Mouse (Mus musculus) midbrain, embryonic 12.5 days (tissue): ENCODE data around the gene Evi5. TPM values are rescaled to one million over a fixed set of nuclear protein-coding genes. Genes with fewer than 3 reads are reported as not detected.
"Not testable (repeated sequence)": the region's sequence is repeated elsewhere in the genome, so short reads cannot be mapped to it uniquely, and the experiment has no call there.

Experiments used
- ATAC-seq: fragments of 200-750 bp; cut with Nextera tagmentation; 2 replicates; pipeline ENCODE4 v1.8.0; 2017; ENCODE audit warnings: low read depth, moderate TSS enrichment, moderate library complexity; ENCODE audit not compliant: low FRiP score
- H3K27ac ChIP-seq: fragments of 300-500 bp; sonication (generic); replicated peaks from 2 replicates; pipeline ENCODE4 v1.5.1; 2016; ENCODE audit warnings: mild to moderate bottlenecking
- H3K27me3 ChIP-seq: fragments of 300-500 bp; sonication (generic); 2 replicates; pipeline ENCODE4 v1.6.1; 2016; ENCODE audit warnings: mild to moderate bottlenecking
- H3K36me3 ChIP-seq: fragments of 300-500 bp; sonication (generic); 2 replicates; pipeline ENCODE4 v1.6.1; 2016
- H3K4me1 ChIP-seq: fragments of 300-500 bp; sonication (generic); 2 replicates; pipeline ENCODE4 v1.6.1; 2016
- H3K4me2 ChIP-seq: fragments of 300-500 bp; sonication (generic); replicated peaks from 2 replicates; pipeline ENCODE4 v1.6.1; 2016; ENCODE audit warnings: mild to moderate bottlenecking, moderate library complexity
- H3K4me3 ChIP-seq: fragments of 300-500 bp; sonication (generic); 2 replicates; pipeline ENCODE4 v1.5.1; 2016; ENCODE audit warnings: mild to moderate bottlenecking
- H3K9ac ChIP-seq: fragments of 300-500 bp; sonication (generic); replicated peaks from 2 replicates; pipeline ENCODE4 v1.6.1; 2016; ENCODE audit warnings: mild to moderate bottlenecking, moderate library complexity
- H3K9me3 ChIP-seq: fragments of 300-500 bp; sonication (generic); 2 replicates; pipeline ENCODE4 v1.6.1; 2016; ENCODE audit warnings: mild to moderate bottlenecking
- WGBS: fragments of 180-500 bp; shearing (Covaris S2); methylation state at CpG from one replicate; pipeline ENCODE4 v1.1.7; 2016; 5-methylcytosine and 5-hydroxymethylcytosine counted together
- polyA plus RNA-seq: library from polyadenylated mRNA; unstranded; fragments of >200 nt; fragmentation: Nextera tagmentation; extraction: Ambion mirVana; gene quantifications from 2 replicates; pipeline ENCODE4 v1.2.1, GENCODE M21; 2016

Evi5 gene
- polyA plus RNA-seq, 1 experiment from 2014 or later, result 51.5 TPM

DNA sequence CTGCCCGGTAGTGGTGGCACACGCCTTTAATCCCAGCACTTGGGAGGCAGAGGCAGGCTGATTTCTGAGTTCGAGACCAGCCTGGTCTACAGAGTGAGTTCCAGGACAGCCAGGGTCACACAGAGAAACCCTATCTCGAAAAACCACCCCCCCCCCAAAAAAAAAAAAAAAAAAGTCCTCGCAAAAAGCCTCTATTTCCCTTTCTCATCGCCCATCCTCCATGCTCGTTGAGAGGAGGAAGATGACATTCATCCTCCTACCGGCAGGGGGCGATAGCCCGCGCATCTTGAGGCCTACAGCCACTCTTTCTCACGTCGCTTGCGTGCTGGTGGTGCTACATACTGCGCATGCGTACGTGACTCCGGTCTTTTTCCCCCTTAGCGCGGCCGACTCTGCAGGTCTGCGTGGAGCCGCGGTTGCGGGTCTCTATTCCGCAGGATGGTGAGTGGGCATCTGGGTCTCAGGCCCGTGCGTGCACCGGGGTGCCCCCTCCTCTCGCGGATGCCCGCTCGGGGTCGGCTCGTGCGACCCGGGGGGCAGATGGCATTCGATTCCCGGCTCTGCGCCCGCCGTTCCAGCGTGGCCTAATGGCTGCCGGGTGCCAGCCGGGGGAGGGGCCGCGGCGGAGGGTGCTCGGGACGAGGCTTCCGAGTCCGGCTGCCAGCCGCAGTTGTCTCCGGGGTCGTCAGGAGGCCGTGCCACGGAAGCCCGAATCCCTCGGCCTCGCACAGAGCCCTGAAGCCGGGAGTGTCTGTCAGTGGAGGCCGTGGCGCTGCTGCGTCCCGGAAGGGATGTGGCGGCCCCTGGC, 25.5 kb upstream of the Evi5 start, which contains the start of gene Rpl5:
TSS of gene Rpl5 (plus strand) at position 297 of the 808 bp plus-strand sequence.
- ATAC-seq, result peak; percentile 96
- peak within 1 kb of the TSS; percentile 99 for H3K4me3 ChIP-seq
- peaks cover 32% of the 10 kb centered on the region for H3K36me3 ChIP-seq
- H3K27ac ChIP-seq, result peak within 1 kb of the TSS; percentile 89
- 3% methylated on average over 66 of the region's 66 CpGs for WGBS
- no peaks in the 10 kb centered on the region for H3K9me3 ChIP-seq
- 0 out of 2 replicates have a peak, but pooled peaks cover 3% of the 10 kb centered on the region for H3K27me3 ChIP-seq
- peaks cover 16% of the 10 kb centered on the region for H3K4me1 ChIP-seq
- peak within 1 kb of the TSS; percentile 85 for H3K4me2 ChIP-seq
- H3K9ac ChIP-seq, result peak within 1 kb of the TSS; percentile 99

DNA sequence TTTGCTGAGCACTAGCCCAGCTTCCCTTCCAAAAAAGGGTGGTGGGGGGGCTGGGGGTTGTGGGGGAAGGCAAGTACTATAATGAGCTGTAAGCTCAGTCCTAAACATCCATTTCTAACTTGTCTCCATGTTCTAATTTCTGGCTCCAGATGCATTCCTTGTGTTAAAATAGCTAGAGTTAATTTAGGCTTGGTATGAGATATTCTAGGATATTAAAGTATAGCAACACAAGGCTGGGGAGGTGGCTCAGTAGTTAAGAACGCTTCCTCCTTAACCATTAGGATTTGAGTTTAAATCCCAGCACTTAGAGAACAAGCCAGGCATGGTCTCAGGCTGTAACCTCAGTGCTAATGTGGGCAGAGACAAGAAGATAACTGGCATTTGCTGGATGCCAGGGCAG, 21.4 kb upstream of the Evi5 start:
- 72% methylated on average over 1 of the region's 1 CpGs for WGBS
- no peak overlapping the region for H3K4me2 ChIP-seq
- H3K27me3 ChIP-seq, result 0 out of 2 replicates have a peak, but pooled peaks cover 3% of the 10 kb centered on the region
- no peaks in the 10 kb centered on the region for H3K36me3 ChIP-seq
- no peak overlapping the region for H3K27ac ChIP-seq
- H3K4me3 ChIP-seq, result no peak overlapping the region
- no peak for ATAC-seq
- no peak overlapping the region for H3K9ac ChIP-seq
- H3K9me3 ChIP-seq, result no peaks in the 10 kb centered on the region
- H3K4me1 ChIP-seq, result peaks cover under 1% of the 10 kb centered on the region; the same call in 1 of the 2 replicates

DNA sequence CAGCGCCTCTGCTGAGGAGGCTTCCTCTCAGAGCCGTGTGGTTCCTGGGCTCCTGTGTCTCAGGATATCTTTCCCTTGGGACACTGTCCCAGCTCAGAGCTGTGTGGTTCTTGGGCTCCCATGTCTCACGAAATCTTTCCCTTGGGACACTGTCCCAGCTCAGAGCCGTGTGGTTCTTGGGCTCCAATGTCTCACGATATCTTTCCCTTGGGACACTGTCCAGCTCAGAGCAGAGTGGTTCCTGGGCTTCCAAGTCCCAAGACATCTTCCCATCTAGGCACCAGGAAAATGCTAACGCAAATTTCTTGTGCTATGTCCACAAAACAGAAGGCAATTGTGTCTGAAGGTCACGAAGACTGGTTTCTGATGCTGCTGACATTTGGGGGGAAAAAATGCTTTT, 19.8 kb upstream of the Evi5 start:
- no peak overlapping the region for H3K9ac ChIP-seq
- ATAC-seq, result no peak
- H3K4me3 ChIP-seq, result no peak overlapping the region
- no peaks in the 10 kb centered on the region for H3K36me3 ChIP-seq
- 72% methylated on average over 7 of the region's 7 CpGs for WGBS
- H3K4me2 ChIP-seq, result no peak overlapping the region
- H3K9me3 ChIP-seq, result no peaks in the 10 kb centered on the region
- 0 out of 2 replicates have a peak, but pooled peaks cover 3% of the 10 kb centered on the region for H3K27me3 ChIP-seq
- no peaks in the 10 kb centered on the region for H3K4me1 ChIP-seq
- no peak overlapping the region for H3K27ac ChIP-seq

DNA sequence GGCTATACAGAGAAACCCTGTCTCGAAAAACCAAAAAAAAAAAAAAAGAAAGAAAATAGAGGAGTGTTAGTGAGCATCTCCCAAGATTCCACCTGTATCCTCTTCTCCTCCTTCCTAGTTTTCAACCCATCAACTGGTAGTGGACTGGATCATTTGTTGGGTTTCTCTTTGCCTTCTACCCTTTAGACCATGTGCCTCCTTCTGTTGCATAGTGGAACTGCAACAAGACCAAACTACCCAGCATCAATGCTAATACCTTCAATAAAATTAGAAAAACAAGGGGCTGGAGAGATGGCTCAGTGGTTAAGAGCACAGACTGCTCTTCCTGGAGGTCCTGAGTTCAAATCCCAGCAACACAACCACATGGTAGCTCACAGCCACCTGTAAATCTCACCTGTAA, 16.6 kb upstream of the Evi5 start:
- not testable (repeated sequence) for H3K9ac ChIP-seq, H3K9me3 ChIP-seq, H3K27ac ChIP-seq, H3K27me3 ChIP-seq, H3K4me2 ChIP-seq, H3K36me3 ChIP-seq, H3K4me3 ChIP-seq, ATAC-seq, H3K4me1 ChIP-seq
- WGBS, result no CpG with 5 or more reads among the region's 1 CpGs

DNA sequence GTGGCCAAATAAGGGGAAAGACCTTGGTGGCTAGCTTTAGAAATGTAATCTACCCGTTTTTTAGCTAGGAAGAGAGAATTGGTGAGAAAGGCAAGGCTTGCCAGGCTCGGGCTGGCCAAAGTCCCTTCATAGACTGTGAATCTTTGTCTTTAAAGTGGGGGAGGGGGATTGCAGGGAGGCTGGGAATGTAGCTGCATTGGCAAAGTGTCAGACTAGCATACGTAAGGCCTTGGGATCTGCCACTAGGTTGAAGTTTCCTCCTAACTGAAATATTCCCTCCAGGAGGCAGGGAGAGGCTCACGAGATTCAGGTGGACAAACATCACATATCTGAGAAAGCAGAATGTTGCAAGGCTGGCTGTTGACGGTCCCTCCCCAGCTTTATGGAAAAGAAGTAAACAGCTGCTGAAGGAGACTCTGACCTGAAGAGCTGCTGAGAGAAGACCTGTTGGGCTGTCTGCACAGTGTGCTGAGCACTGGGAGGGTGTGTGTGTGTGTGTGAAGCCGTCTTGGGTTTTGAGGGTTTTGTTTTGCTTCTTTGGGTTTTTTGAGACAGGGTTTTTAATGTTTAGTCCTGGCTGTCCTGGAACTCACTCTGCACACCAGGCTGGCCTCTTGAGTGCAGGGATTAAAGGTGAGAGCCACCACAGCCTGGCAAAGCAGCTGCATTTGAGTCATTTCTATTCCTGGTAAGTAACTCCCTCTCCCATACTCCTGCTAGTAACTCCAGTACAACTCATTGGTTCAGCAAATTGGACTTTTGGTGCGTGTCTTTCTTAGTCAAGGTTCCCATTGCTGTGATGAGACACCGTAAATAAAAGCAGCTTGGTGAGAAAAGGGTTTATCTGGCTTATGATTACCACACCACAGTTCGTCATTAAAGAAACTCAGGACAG, 15.3 kb upstream of the Evi5 start:
- Histone ChIP-seq H3K27me3 (no peaks in the 10 kb centered on the region), H3K27ac (no peak overlapping the region), H3K4me2 (no peak overlapping the region), H3K9me3 (no peaks in the 10 kb centered on the region), H3K36me3 (no peaks in the 10 kb centered on the region), H3K4me3 (no peak overlapping the region), H3K4me1 (no peaks in the 10 kb centered on the region), H3K9ac (no peak overlapping the region)
- no peak for ATAC-seq
- 65% methylated on average over 9 of the region's 9 CpGs for WGBS

DNA sequence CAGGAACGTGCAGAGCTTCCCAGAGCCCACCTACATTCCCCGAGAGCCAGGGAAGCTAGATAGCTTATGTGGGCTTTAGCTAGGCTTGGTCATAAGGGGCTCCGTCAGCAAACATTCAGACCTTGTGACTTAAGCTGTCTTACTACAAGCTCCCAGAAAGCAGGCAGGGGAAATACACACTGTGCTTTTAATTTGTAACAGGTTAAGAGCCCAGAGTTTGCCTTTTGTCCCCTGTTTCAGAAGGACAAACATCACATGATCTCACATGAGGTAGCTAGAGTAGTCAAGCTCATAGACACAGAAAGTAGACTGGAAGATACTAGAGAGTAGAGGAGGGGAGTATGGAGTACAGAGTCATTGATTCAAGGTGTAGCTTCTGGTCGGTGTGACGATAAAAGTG, 5.8 kb upstream of the Evi5 start:
- ATAC-seq, result no peak
- no peak overlapping the region for H3K27ac ChIP-seq
- no peak overlapping the region for H3K4me2 ChIP-seq
- no peak overlapping the region for H3K9ac ChIP-seq
- no peaks in the 10 kb centered on the region for H3K9me3 ChIP-seq
- no peaks in the 10 kb centered on the region for H3K4me1 ChIP-seq
- H3K27me3 ChIP-seq, result no peaks in the 10 kb centered on the region
- no peaks in the 10 kb centered on the region for H3K36me3 ChIP-seq
- no peak overlapping the region for H3K4me3 ChIP-seq
- 80% methylated on average over 5 of the region's 5 CpGs for WGBS

DNA sequence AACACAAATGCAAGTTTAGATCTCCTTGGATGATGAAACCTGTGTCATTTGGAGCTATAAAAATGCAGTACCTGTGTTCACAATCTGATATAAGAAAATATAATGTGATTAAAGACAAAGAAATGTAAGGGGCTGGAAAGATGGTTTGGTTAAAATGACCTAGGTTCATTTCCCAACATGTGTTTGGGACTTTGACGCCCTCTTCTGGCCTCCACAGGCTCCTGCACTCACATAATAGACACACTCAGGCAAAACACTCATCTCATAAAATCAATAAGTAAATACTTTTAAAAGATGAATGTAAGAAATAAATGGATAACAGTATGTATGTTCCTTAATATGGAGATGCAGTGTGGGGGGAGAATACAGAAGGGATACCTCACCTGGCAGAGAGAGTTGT, 2.1 kb upstream of the Evi5 start:
- H3K9me3 ChIP-seq, result no peaks in the 10 kb centered on the region
- no peak overlapping the region for H3K27ac ChIP-seq
- H3K4me1 ChIP-seq, result no peaks in the 10 kb centered on the region
- H3K9ac ChIP-seq, result no peak overlapping the region
- H3K4me3 ChIP-seq, result no peak overlapping the region
- no peak for ATAC-seq
- 83% methylated on average over 1 of the region's 1 CpGs for WGBS
- no peaks in the 10 kb centered on the region for H3K36me3 ChIP-seq
- no peaks in the 10 kb centered on the region for H3K27me3 ChIP-seq
- no peak overlapping the region for H3K4me2 ChIP-seq

DNA sequence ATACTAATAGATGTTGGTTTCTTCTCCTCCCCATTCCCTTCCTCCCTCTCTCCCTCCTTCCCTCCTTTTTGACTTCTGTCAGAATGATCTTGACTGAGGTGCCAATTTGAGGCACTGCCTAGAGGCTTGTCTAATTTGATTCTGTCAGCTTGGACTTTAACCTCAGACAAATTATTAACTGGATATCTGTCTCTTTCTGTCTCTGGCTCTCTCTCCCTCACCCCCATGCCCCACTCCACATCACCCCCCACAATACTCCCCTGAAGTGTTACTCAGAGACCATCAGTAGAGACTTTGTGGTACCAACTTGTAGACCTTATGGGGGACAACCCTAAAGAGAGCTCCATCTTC, 329 bp upstream of the Evi5 start:
- Histone ChIP-seq H3K9me3 (no peaks in the 10 kb centered on the region), H3K36me3 (no peaks in the 10 kb centered on the region)
- ATAC-seq, result no peak

GRCm38 (mm10) chr5:107873886-107874302, 1.0 kb downstream of the Evi5 start:
- H3K9ac ChIP-seq, result no peak overlapping the region
- peaks cover 6% of the 10 kb centered on the region for H3K27me3 ChIP-seq
- H3K4me3 ChIP-seq, result no peak overlapping the region
- H3K4me2 ChIP-seq, result no peak overlapping the region
- no peak overlapping the region for H3K27ac ChIP-seq
- no peaks in the 10 kb centered on the region for H3K9me3 ChIP-seq
- no peaks in the 10 kb centered on the region for H3K36me3 ChIP-seq
- 68% methylated on average over 7 of the region's 7 CpGs for WGBS
- H3K4me1 ChIP-seq, result no peaks in the 10 kb centered on the region
- no peak for ATAC-seq

More for the DNA sequence above, 329 bp upstream of the Evi5 start:
- H3K27me3 ChIP-seq, result peaks cover 4% of the 10 kb centered on the region
- no peak overlapping the region for H3K4me3 ChIP-seq
- no peak overlapping the region for H3K4me2 ChIP-seq
- no peak overlapping the region for H3K9ac ChIP-seq
- no peaks in the 10 kb centered on the region for H3K4me1 ChIP-seq
- no peak overlapping the region for H3K27ac ChIP-seq

DNA sequence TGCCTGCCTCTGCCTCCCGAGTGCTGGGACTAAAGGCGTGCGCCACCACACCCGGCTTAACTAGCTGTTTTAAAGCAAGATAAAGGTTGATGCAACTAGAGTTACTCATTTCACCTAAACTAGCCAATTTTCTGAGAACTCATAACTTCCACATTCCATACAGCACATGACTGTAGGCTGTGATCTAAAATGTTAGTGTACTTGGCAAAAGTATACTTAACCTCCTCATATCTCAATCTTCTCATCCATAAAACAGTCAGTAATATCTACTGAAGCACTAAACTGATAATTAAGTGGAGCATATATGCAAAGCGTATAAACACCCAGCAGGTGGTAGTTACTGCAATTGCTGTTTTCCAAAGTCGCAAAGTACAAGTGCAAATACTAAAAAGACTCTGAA, 1.6 kb downstream of the Evi5 start:
- ATAC-seq, result no peak
- H3K27ac ChIP-seq, result no peak overlapping the region

DNA sequence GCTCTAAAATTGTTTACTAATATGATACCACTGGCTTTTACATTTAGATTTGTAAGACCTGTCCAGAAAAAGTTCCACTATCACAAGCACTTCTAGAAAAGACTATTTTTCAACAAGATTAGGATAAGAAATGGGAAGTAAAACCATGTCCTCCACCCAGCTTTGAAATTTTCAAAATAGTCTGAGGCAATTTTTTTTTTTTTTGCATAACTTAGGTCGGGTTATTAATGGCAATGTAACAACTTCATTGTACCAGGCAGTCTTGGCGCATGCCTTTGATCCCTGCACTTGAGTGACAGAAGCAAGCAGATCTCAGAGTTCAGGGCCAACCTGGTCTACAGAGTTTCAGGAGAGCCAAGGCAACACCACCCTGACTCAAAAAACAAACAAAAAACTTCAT, 5.2 kb downstream of the Evi5 start:
- Histone ChIP-seq H3K9ac (no peak overlapping the region), H3K4me3 (no peak overlapping the region), H3K4me1 (no peaks in the 10 kb centered on the region), H3K36me3 (no peaks in the 10 kb centered on the region), H3K27ac (no peak overlapping the region), H3K4me2 (no peak overlapping the region), H3K9me3 (no peaks in the 10 kb centered on the region), H3K27me3 (peaks cover 6% of the 10 kb centered on the region)
- ATAC-seq, result no peak
- 63% methylated on average over 2 of the region's 2 CpGs for WGBS

More for the DNA sequence above, 1.6 kb downstream of the Evi5 start:
- H3K4me1 ChIP-seq, result no peaks in the 10 kb centered on the region
- no peaks in the 10 kb centered on the region for H3K9me3 ChIP-seq
- no peaks in the 10 kb centered on the region for H3K36me3 ChIP-seq
- 88% methylated on average over 6 of the region's 6 CpGs for WGBS
- peaks cover 6% of the 10 kb centered on the region for H3K27me3 ChIP-seq
- no peak overlapping the region for H3K4me3 ChIP-seq
- H3K4me2 ChIP-seq, result no peak overlapping the region
- no peak overlapping the region for H3K9ac ChIP-seq

- H3K9ac ChIP-seq, result peak overlapping the region; percentile 87
- peak; percentile 98 for ATAC-seq
- H3K36me3 ChIP-seq, result no peaks in the 10 kb centered on the region
- H3K27ac ChIP-seq, result peak overlapping the region; percentile 90
- peak overlapping the region; percentile 69 for H3K4me2 ChIP-seq
- H3K4me1 ChIP-seq, result no peaks in the 10 kb centered on the region
- H3K27me3 ChIP-seq, result peaks cover 6% of the 10 kb centered on the region
- under 1% methylated on average over 58 of the region's 58 CpGs for WGBS
- H3K4me3 ChIP-seq, result peak overlapping the region; percentile 86
- no peaks in the 10 kb centered on the region for H3K9me3 ChIP-seq
These were observed 5.9 kb downstream of the Evi5 start for GRCm38 (mm10) chr5:107868905-107869424.
